14 mouse cellular contexts compared by ENCODE assay signal in the genomic region with DNA sequence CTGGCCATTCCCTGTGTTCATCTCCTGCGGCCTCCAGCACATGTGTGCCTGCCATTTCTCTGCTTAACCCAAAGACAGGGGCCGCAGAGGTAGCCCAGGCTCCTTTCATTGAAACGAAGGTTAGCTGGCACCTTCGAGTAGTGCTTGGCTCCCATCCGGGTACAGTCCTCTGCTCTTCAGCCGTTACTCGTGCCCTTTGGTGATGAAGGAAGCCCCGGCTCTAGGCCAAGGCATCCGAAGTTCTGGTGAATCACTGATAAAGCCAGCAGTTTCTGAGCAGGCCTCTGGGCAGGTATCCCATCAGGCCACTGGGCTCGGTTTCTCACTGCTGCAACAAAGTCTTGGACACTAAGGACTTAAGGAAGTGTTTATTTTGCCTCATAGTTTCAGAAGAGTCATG. TPM values are rescaled to one million over a fixed set of nuclear protein-coding genes. Genes with fewer than 3 reads are reported as not detected.
A peak's percentile ranks its signal among the peaks of the same experiment; 100 is the strongest.
DNase-seq lines count a peak whose midpoint lies in the region; ATAC-seq lines count a peak whose summit lies in the region.
"Had no signal": no experiment of that assay in that cellular context is flagged by ENCODE, and none has a peak within 500 bp of the region (broad histone marks: within the 10 kb centered on the region; RNA-seq: fewer than 3 reads in every experiment).

No protein-coding gene starts in this region.

- 0 out of 2 replicates have a peak, but pooled peaks cover 7% of the 10 kb centered on the region for H3K27me3 ChIP-seq in kidney, embryonic 15.5 days
- H3K27me3 ChIP-seq: hindbrain, embryonic 13.5 days had no signal

- H3K9me3 ChIP-seq in kidney, embryonic 15.5 days (replicated peaks) = no peaks in the 10 kb centered on the region
- H3K9me3 ChIP-seq: embryonic facial prominence, embryonic 12.5 days; hindbrain, embryonic 13.5 days had no signal

- WGBS in kidney, embryonic 15.5 days = 86% methylated on average over 10 of the region's 10 CpGs

- H3K4me1 ChIP-seq in kidney, embryonic 15.5 days = peaks cover 43% of the 10 kb centered on the region

- H3K4me2 ChIP-seq in kidney, embryonic 15.5 days = no peak overlapping the region
- H3K4me2 ChIP-seq: heart, embryonic 11.5 days; hindbrain, embryonic 13.5 days had no signal

- no peak overlapping the region for H3K4me3 ChIP-seq in kidney, embryonic 15.5 days (replicated peaks)
- H3K4me3 ChIP-seq: embryonic facial prominence, embryonic 12.5 days; gastrocnemius, adult 2 months; hindbrain, embryonic 13.5 days had no signal

- peak; percentile 48 to 49 for DNase-seq in adrenal gland, adult (ENCODE audit: inconsistent age in 2 of 2, low spot score in 1 of 2)
- no peak for DNase-seq in adrenal gland, postnatal 4 days (ENCODE audit: low spot score in 2 of 2)
- peak; percentile 34 for DNase-seq in kidney, adult 11 months
- peak; percentile 20 to 25 for DNase-seq in spleen, postnatal 14 days (ENCODE audit: low spot score in 2 of 2)
- no peak for DNase-seq in spleen, adult 12 weeks (ENCODE audit: low spot score)
- no peak for DNase-seq in thymus, postnatal 4 days
- DNase-seq in urinary bladder, postnatal 4 days (ENCODE audit: low spot score in 2 of 2) = no peak
- DNase-seq: cerebellum, adult 9-11 months; gastrocnemius, adult 2 months; lung, postnatal 4 days had no signal

- H3K27ac ChIP-seq in kidney, embryonic 15.5 days = no peak overlapping the region
- H3K27ac ChIP-seq: gastrocnemius, adult 2 months had no signal

- H3K36me3 ChIP-seq in kidney, embryonic 15.5 days = no peaks in the 10 kb centered on the region
- H3K36me3 ChIP-seq: embryonic facial prominence, embryonic 12.5 days; hindbrain, embryonic 13.5 days had no signal

- no peak for ATAC-seq in kidney, embryonic 15.5 days (replicated peaks; ENCODE audit: low FRiP score)

- no peak overlapping the region for H3K9ac ChIP-seq in kidney, embryonic 15.5 days
- H3K9ac ChIP-seq: embryonic facial prominence, embryonic 12.5 days; hindbrain, embryonic 13.5 days had no signal

RNA-seq across cellular contexts. Expression of gene Trim2, which starts 34.9 kb away (rescaled TPM):
- 10 to 100 TPM; 59.5 to 71.3 TPM for total RNA-seq in adrenal gland, postnatal 4 days (2021)
- polyA plus RNA-seq in kidney, embryonic 15.5 days (2015; fragmentation: Nextera tagmentation; extraction: Ambion mirVana) = 27.5 and 27.8 TPM in 2 replicates

Comparison
In these comparisons a context has a peak if more than half of its experiments do, and no peak if none do; other contexts are left out.
1. DNase-seq: peak in adrenal gland, adult (2 of 2), kidney, adult 11 months (single experiment) and spleen, postnatal 14 days (2 of 2); none in adrenal gland, postnatal 4 days (0 of 2), spleen, adult 12 weeks (single experiment), thymus, postnatal 4 days (single experiment) and urinary bladder, postnatal 4 days (0 of 2).